Mouse (Mus musculus): ENCODE measurements around the gene Bpifa5. TPM values are rescaled to one million over a fixed set of nuclear protein-coding genes. Genes with fewer than 3 reads are reported as not detected.

Bpifa5 gene
- 0.04 TPM in 1 of 2 replicates, not detected in the other for polyA plus RNA-seq (2012; rRNA removed)
- polyA plus RNA-seq (2014; fragmentation: Nextera tagmentation; extraction: Ambion mirVana), result not detected in 2 replicates

- no peak for ATAC-seq (ENCODE audit: insufficient read depth)
- no peak for TF ChIP-seq EP300 (IDR thresholded peaks at IDR 0.05; ENCODE audit: low read depth)
- H3K27ac ChIP-seq, result no peak within 1 kb of the TSS
- no peaks in the 10 kb centered on the region for H3K27me3 ChIP-seq (ENCODE audit: control insufficient read depth, insufficient read depth, low read length)
- no peak within 1 kb of the TSS for H3K4me3 ChIP-seq (ENCODE audit: insufficient read depth in 1 of 2, low read depth in 2 of 2, low read length in 2 of 2)
- no peaks in the 10 kb centered on the region for H3K36me3 ChIP-seq (replicated peaks; ENCODE audit: control insufficient read depth, insufficient read depth, low read depth)
- H3K4me2 ChIP-seq (ENCODE audit: low read depth), result no peak within 1 kb of the TSS
- H3K4me1 ChIP-seq (replicated peaks; ENCODE audit: control insufficient read depth in 2 of 2, insufficient read depth in 2 of 2, low read length in 1 of 2), result peaks cover 0 to 5% of the 10 kb centered on the region in 2 experiments; a peak in 2 of 4 replicates
- WGBS (ENCODE audit: insufficient replicate concordance), result 59% methylated on average over 8 of the region's 8 CpGs
- no peak for DNase-seq (ENCODE audit: low read depth in 3 of 3, low spot score in 3 of 3)
- no peaks in the 10 kb centered on the region; the same call in 1 of the 2 replicates for H3K9me3 ChIP-seq (ENCODE audit: control insufficient read depth, low read length)
- no peak within 1 kb of the TSS for H3K9ac ChIP-seq (replicated peaks)
Measured at GRCm38 (mm10) chr2:154162307-154162706, at the start of gene Bpifa5. Gene Bpifa5, plus strand, starts transcription at chr2:154162607.

- no peak overlapping the region for H3K9ac ChIP-seq (replicated peaks)
Measured at GRCm38 (mm10) chr2:154117381-154117780, 45.0 kb upstream of the Bpifa5 start.

GRCm38 (mm10) chr2:154130120-154130519 is 32.3 kb upstream of the Bpifa5 start, which contains the start of gene Bpifa3:
Gene Bpifa3, plus strand, starts transcription at chr2:154130336.
- ATAC-seq (ENCODE audit: insufficient read depth), result no peak
- H3K36me3 ChIP-seq (replicated peaks; ENCODE audit: control insufficient read depth, insufficient read depth, low read depth), result no peaks in the 10 kb centered on the region
- H3K4me2 ChIP-seq (ENCODE audit: low read depth), result no peak within 1 kb of the TSS
- no peaks in the 10 kb centered on the region for H3K9me3 ChIP-seq (ENCODE audit: control insufficient read depth, low read length)
- no peak within 1 kb of the TSS for H3K9ac ChIP-seq (replicated peaks)
- no peak within 1 kb of the TSS for H3K4me3 ChIP-seq (ENCODE audit: insufficient read depth in 1 of 2, low read depth in 2 of 2, low read length in 2 of 2)
- H3K4me1 ChIP-seq (replicated peaks; ENCODE audit: control insufficient read depth in 2 of 2, insufficient read depth in 2 of 2, low read length in 1 of 2), result no peaks in the 10 kb centered on the region
- 40% methylated on average over 2 of the region's 2 CpGs for WGBS (ENCODE audit: insufficient replicate concordance)
- TF ChIP-seq EP300 (IDR thresholded peaks at IDR 0.05; ENCODE audit: low read depth), result no peak
- no peak for TF ChIP-seq CTCF (IDR thresholded peaks at IDR 0.05; ENCODE audit: low read depth)
- DNase-seq (ENCODE audit: low read depth in 3 of 3, low spot score in 3 of 3), result no peak
- H3K27ac ChIP-seq, result no peak within 1 kb of the TSS
- H3K27me3 ChIP-seq (ENCODE audit: control insufficient read depth, insufficient read depth, low read length), result no peaks in the 10 kb centered on the region

More at GRCm38 (mm10) chr2:154117381-154117780, 45.0 kb upstream of the Bpifa5 start:
- Histone ChIP-seq H3K27ac (no peak overlapping the region), H3K36me3 (replicated peaks; ENCODE audit: control insufficient read depth, insufficient read depth, low read depth) (no peaks in the 10 kb centered on the region), H3K4me3 (ENCODE audit: insufficient read depth in 1 of 2, low read depth in 2 of 2, low read length in 2 of 2) (no peak overlapping the region), H3K9me3 (ENCODE audit: control insufficient read depth, low read length) (no peaks in the 10 kb centered on the region), H3K4me1 (replicated peaks; ENCODE audit: control insufficient read depth in 2 of 2, insufficient read depth in 2 of 2, low read length in 1 of 2) (no peaks in the 10 kb centered on the region), H3K4me2 (ENCODE audit: low read depth) (no peak overlapping the region), H3K27me3 (ENCODE audit: control insufficient read depth, insufficient read depth, low read length) (no peaks in the 10 kb centered on the region)
- no peak for DNase-seq (ENCODE audit: low read depth in 3 of 3, low spot score in 3 of 3)
- 47% methylated on average over 3 of the region's 3 CpGs for WGBS (ENCODE audit: insufficient replicate concordance)
- no peak for ATAC-seq (ENCODE audit: insufficient read depth)
- TF ChIP-seq EP300 (IDR thresholded peaks at IDR 0.05; ENCODE audit: low read depth), result no peak
- TF ChIP-seq CTCF (IDR thresholded peaks at IDR 0.05; ENCODE audit: low read depth), result no peak

GRCm38 (mm10) chr2:154142580-154142979 is 19.8 kb upstream of the Bpifa5 start, which contains the start of gene Bpifa1:
Gene Bpifa1, plus strand, starts transcription at chr2:154142880.
- ATAC-seq (ENCODE audit: insufficient read depth), result no peak
- TF ChIP-seq EP300 (IDR thresholded peaks at IDR 0.05; ENCODE audit: low read depth), result no peak
- TF ChIP-seq CTCF (IDR thresholded peaks at IDR 0.05; ENCODE audit: low read depth), result no peak
- H3K9ac ChIP-seq (replicated peaks), result no peak within 1 kb of the TSS
- H3K4me3 ChIP-seq (ENCODE audit: insufficient read depth in 1 of 2, low read depth in 2 of 2, low read length in 2 of 2), result no peak within 1 kb of the TSS
- no peaks in the 10 kb centered on the region for H3K4me1 ChIP-seq (replicated peaks; ENCODE audit: control insufficient read depth in 2 of 2, insufficient read depth in 2 of 2, low read length in 1 of 2)
- H3K27ac ChIP-seq, result no peak within 1 kb of the TSS
- no peaks in the 10 kb centered on the region for H3K36me3 ChIP-seq (replicated peaks; ENCODE audit: control insufficient read depth, insufficient read depth, low read depth)
- no peak for DNase-seq (ENCODE audit: low read depth in 3 of 3, low spot score in 3 of 3)
- no peaks in the 10 kb centered on the region for H3K27me3 ChIP-seq (ENCODE audit: control insufficient read depth, insufficient read depth, low read length)
- no peaks in the 10 kb centered on the region for H3K9me3 ChIP-seq (ENCODE audit: control insufficient read depth, low read length)
- no peak within 1 kb of the TSS for H3K4me2 ChIP-seq (ENCODE audit: low read depth)
- 45% methylated on average over 4 of the region's 4 CpGs for WGBS (ENCODE audit: insufficient replicate concordance)

GRCm38 (mm10) chr2:154143735-154144134 is 18.7 kb upstream of the Bpifa5 start:
- DNase-seq (ENCODE audit: low read depth in 3 of 3, low spot score in 3 of 3), result no peak

More at GRCm38 (mm10) chr2:154143735-154144134, 18.7 kb upstream of the Bpifa5 start:
- H3K36me3 ChIP-seq (replicated peaks; ENCODE audit: control insufficient read depth, insufficient read depth, low read depth), result no peaks in the 10 kb centered on the region
- H3K4me1 ChIP-seq (replicated peaks; ENCODE audit: control insufficient read depth in 2 of 2, insufficient read depth in 2 of 2, low read length in 1 of 2), result no peaks in the 10 kb centered on the region
- no peaks in the 10 kb centered on the region for H3K9me3 ChIP-seq (ENCODE audit: control insufficient read depth, low read length)
- H3K27me3 ChIP-seq (ENCODE audit: control insufficient read depth, insufficient read depth, low read length), result no peaks in the 10 kb centered on the region
- no peak overlapping the region for H3K9ac ChIP-seq (replicated peaks)
- no peak overlapping the region for H3K27ac ChIP-seq
- no peak overlapping the region for H3K4me3 ChIP-seq (ENCODE audit: insufficient read depth in 1 of 2, low read depth in 2 of 2, low read length in 2 of 2)
- ATAC-seq (ENCODE audit: insufficient read depth), result no peak
- 61% methylated on average over 3 of the region's 3 CpGs for WGBS (ENCODE audit: insufficient replicate concordance)
- no peak overlapping the region for H3K4me2 ChIP-seq (ENCODE audit: low read depth)
- TF ChIP-seq CTCF (IDR thresholded peaks at IDR 0.05; ENCODE audit: low read depth), result no peak
- TF ChIP-seq EP300 (IDR thresholded peaks at IDR 0.05; ENCODE audit: low read depth), result no peak

Measured in liver, embryonic 14.5 days (tissue).